Mouse (Mus musculus): ENCODE measurements around the gene Nr5a1.

- TF ChIP-seq FLI1 (IDR thresholded peaks at IDR 0.05; ENCODE audit: low read length): no peak
- TF ChIP-seq GATA1 (IDR thresholded peaks at IDR 0.05; ENCODE audit: borderline replicate concordance, low read length): no peak
These were observed 52.9 kb downstream of the Nr5a1 start for GRCm38 (mm10) chr2:38661398-38661797.
